Mouse (Mus musculus) myocyte (in vitro differentiated cells): ENCODE data around the gene Paqr9.

Source experiments
- CEBPB ChIP-seq: IDR thresholded peaks from 2 replicates; pipeline ENCODE4 v1.6.1; 2011; ENCODE audit warnings: mild to moderate bottlenecking, moderate library complexity; ENCODE audit not compliant: poor library complexity, insufficient read depth, severe bottlenecking
- E2F4 ChIP-seq: IDR thresholded peaks from one replicate; pipeline ENCODE4 v1.6.1; 2011; ENCODE audit warnings: mild to moderate bottlenecking, control low read depth, moderate library complexity; ENCODE audit not compliant: insufficient read depth
- MYOD1 ChIP-seq, 3 experiments: IDR thresholded peaks; one replicate each; pipeline ENCODE4 v1.6.1; 2011; ENCODE audit warnings: control low read depth in 2 of 3, low read depth in 2 of 3, mild to moderate bottlenecking in 2 of 3, moderate library complexity in 1 of 3; ENCODE audit not compliant: insufficient read length in 2 of 3, control insufficient read depth in 1 of 3
- POLR2A ChIP-seq: IDR thresholded peaks from one replicate; pipeline ENCODE4 v1.6.1; 2011; ENCODE audit warnings: low read depth, mild to moderate bottlenecking, control low read depth, moderate library complexity; ENCODE audit not compliant: insufficient read length
- POLR2AphosphoS2 ChIP-seq: IDR thresholded peaks from one replicate; pipeline ENCODE4 v1.6.1; 2011; ENCODE audit warnings: low read depth, control low read depth; ENCODE audit not compliant: insufficient read length
- USF1 ChIP-seq: IDR thresholded peaks from one replicate; pipeline ENCODE4 v1.6.1; 2011; ENCODE audit warnings: low read depth, mild to moderate bottlenecking, control low read depth, moderate library complexity

DNA sequence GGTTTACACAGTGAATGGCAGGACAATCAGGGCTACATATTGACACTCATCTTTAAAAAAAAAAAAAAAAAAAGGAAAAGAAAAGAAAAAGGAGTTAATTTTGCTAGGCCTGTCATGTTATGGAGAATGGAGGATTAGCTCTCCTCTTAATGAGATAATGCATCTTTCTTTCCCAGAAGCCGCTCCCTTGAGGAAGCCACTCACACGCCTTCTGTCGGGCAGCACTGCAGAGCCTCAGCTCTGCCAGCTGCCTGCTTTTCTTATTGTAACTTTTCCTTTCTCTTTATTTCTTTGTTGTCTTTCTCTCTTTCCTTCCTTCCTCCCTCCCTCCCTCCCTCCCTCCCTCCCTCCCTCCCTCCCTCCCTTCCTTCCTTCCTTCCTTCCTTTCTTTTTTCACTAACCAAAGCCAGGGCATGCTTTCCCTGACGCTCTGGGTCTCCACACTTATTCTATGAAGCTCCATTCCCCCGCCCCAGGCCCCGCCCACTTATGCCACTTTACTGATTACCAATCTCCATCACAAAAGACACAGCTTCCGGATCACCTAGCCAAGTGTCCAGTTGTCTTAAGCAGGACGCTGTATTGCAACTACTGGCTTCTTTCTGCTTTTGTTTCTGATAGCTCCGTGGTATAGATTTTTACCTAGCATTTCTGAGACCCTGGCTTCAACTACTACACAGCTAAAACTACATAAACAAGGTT lies 54.1 kb downstream of the Paqr9 start:
- TF ChIP-seq POLR2A (no peak), CEBPB (no peak), POLR2AphosphoS2 (no peak), E2F4 (no peak), MYOD1 (IDR thresholded peaks at IDR 0.05; ENCODE audit: control insufficient read depth in 1 of 3, insufficient read length in 2 of 3, low read depth in 2 of 3) (no peak), USF1 (no peak)
